Comparison of ENCODE assay signal across 23 mouse cellular contexts in the genomic region with DNA sequence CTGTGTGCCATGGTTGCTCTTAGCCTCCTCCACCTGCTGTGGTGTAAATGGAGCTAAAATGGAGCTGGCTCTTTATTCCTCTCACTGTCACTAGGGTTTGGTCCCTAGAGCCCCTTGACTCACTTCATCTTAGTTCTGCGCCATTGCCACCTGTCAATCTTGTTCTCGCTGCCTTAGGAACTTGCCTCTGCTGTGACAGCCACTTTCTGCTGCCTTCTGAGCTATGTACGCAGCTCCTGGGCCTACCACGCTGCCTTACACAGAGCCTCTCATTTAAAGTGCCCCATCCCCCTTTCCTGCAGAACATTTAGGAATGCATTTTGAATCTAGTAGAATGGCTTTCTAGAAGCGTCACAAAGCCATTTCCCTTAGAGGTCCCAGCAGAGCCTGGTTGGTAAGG. TPM values are rescaled to one million over a fixed set of nuclear protein-coding genes. Genes with fewer than 3 reads are reported as not detected.
A peak's percentile ranks its signal among the peaks of the same experiment; 100 is the strongest.
DNase-seq lines count a peak whose midpoint lies in the region; ATAC-seq lines count a peak whose summit lies in the region.
"Had no signal": no experiment of that assay in that cellular context is flagged by ENCODE, and none has a peak within 500 bp of the region (broad histone marks: within the 10 kb centered on the region; RNA-seq: fewer than 3 reads in every experiment).

No protein-coding gene starts in this region.

- DNase-seq in hindbrain, embryonic 10.5 days (ENCODE audit: low spot score): no peak
- no peak for DNase-seq in urinary bladder, postnatal 4 days (ENCODE audit: low spot score in 2 of 2)
- DNase-seq: adrenal gland, postnatal 10 days; B cell, adult 2 months; cerebellum, adult 11-12 months; cerebellum, adult 9-10 months; cerebellum, postnatal 25 days; gastrocnemius, postnatal 10 days; heart, adult 18-20 months; heart, postnatal 10 days; heart, postnatal 4 days had no signal

- H3K36me3 ChIP-seq in forebrain, embryonic 13.5 days (ENCODE audit: poor library complexity, severe bottlenecking): peaks cover 83% of the 10 kb centered on the region
- peaks cover 82% of the 10 kb centered on the region for H3K36me3 ChIP-seq in forebrain, embryonic 12.5 days (replicated peaks)
- no peaks in the 10 kb centered on the region for H3K36me3 ChIP-seq in hindbrain, embryonic 16.5 days (ENCODE audit: control insufficient read depth, insufficient read depth, low read length)
- H3K36me3 ChIP-seq in hindbrain, embryonic 10.5 days: peaks cover 98% of the 10 kb centered on the region
- no peaks in the 10 kb centered on the region for H3K36me3 ChIP-seq in midbrain, embryonic 16.5 days (ENCODE audit: control insufficient read depth, insufficient read depth, low read length)
- peaks cover 47% of the 10 kb centered on the region for H3K36me3 ChIP-seq in midbrain, embryonic 13.5 days

- H3K9ac ChIP-seq in forebrain, embryonic 13.5 days: no peak overlapping the region
- no peak overlapping the region for H3K9ac ChIP-seq in forebrain, embryonic 12.5 days
- no peak overlapping the region for H3K9ac ChIP-seq in hindbrain, embryonic 16.5 days (ENCODE audit: low read depth, low read length)
- peak overlapping the region; percentile 1; the same call in 1 of the 2 replicates for H3K9ac ChIP-seq in midbrain, embryonic 16.5 days (ENCODE audit: low read depth, low read length)
- no peak overlapping the region for H3K9ac ChIP-seq in midbrain, embryonic 13.5 days (replicated peaks)
- H3K9ac ChIP-seq: embryonic facial prominence, embryonic 12.5 days; intestine, embryonic 15.5 days had no signal

- 93% methylated on average over 5 of the region's 5 CpGs for WGBS in forebrain, embryonic 13.5 days
- WGBS in forebrain, embryonic 12.5 days: 84% methylated on average over 5 of the region's 5 CpGs
- WGBS in hindbrain, embryonic 16.5 days: 66% methylated on average over 5 of the region's 5 CpGs
- 89% methylated on average over 5 of the region's 5 CpGs for WGBS in hindbrain, embryonic 10.5 days
- WGBS in midbrain, embryonic 16.5 days: 76% methylated on average over 5 of the region's 5 CpGs
- WGBS in midbrain, embryonic 13.5 days: 84% methylated on average over 5 of the region's 5 CpGs

- no peaks in the 10 kb centered on the region for H3K9me3 ChIP-seq in forebrain, embryonic 13.5 days (replicated peaks)
- H3K9me3 ChIP-seq in forebrain, embryonic 12.5 days: no peaks in the 10 kb centered on the region
- no peaks in the 10 kb centered on the region for H3K9me3 ChIP-seq in hindbrain, embryonic 16.5 days (ENCODE audit: control insufficient read depth, low read length)
- no peaks in the 10 kb centered on the region for H3K9me3 ChIP-seq in hindbrain, embryonic 10.5 days
- no peaks in the 10 kb centered on the region for H3K9me3 ChIP-seq in midbrain, embryonic 16.5 days (replicated peaks; ENCODE audit: control insufficient read depth, low read length, poor library complexity, severe bottlenecking)
- H3K9me3 ChIP-seq in midbrain, embryonic 13.5 days: no peaks in the 10 kb centered on the region
- H3K9me3 ChIP-seq: embryonic facial prominence, embryonic 12.5 days; G1E; heart, embryonic 10.5 days; intestine, embryonic 15.5 days had no signal

- peak overlapping the region; percentile 40; the same call in 1 of the 2 replicates for H3K27ac ChIP-seq in forebrain, embryonic 13.5 days
- no peak overlapping the region for H3K27ac ChIP-seq in forebrain, embryonic 12.5 days
- no peak overlapping the region for H3K27ac ChIP-seq in hindbrain, embryonic 16.5 days (ENCODE audit: low read depth, low read length)
- no peak overlapping the region for H3K27ac ChIP-seq in hindbrain, embryonic 10.5 days
- no peak overlapping the region for H3K27ac ChIP-seq in midbrain, embryonic 16.5 days (ENCODE audit: low read length)
- no peak overlapping the region for H3K27ac ChIP-seq in midbrain, embryonic 13.5 days
- H3K27ac ChIP-seq: embryonic facial prominence, embryonic 12.5 days; heart, embryonic 10.5 days; intestine, embryonic 15.5 days had no signal

- ATAC-seq in forebrain, embryonic 13.5 days: no peak; the same call in 1 of the 2 replicates
- ATAC-seq in forebrain, embryonic 12.5 days (ENCODE audit: low FRiP score): no peak
- ATAC-seq in hindbrain, embryonic 16.5 days: peak; percentile 42
- ATAC-seq in midbrain, embryonic 16.5 days: no peak
- ATAC-seq in midbrain, embryonic 13.5 days: no peak
- ATAC-seq: CD4-positive, CD25-positive, alpha-beta regulatory T cell, adult 4 months; intestine, embryonic 15.5 days had no signal

- H3K4me1 ChIP-seq in forebrain, embryonic 13.5 days: no peaks in the 10 kb centered on the region
- no peaks in the 10 kb centered on the region for H3K4me1 ChIP-seq in forebrain, embryonic 12.5 days
- no peaks in the 10 kb centered on the region for H3K4me1 ChIP-seq in hindbrain, embryonic 16.5 days (ENCODE audit: control insufficient read depth, insufficient read depth, low read depth, low read length)
- no peaks in the 10 kb centered on the region for H3K4me1 ChIP-seq in hindbrain, embryonic 10.5 days (replicated peaks)
- no peaks in the 10 kb centered on the region for H3K4me1 ChIP-seq in midbrain, embryonic 16.5 days (ENCODE audit: control insufficient read depth, insufficient read depth, low read length)
- no peaks in the 10 kb centered on the region for H3K4me1 ChIP-seq in midbrain, embryonic 13.5 days (replicated peaks)
- H3K4me1 ChIP-seq: embryonic facial prominence, embryonic 12.5 days; intestine, embryonic 15.5 days had no signal

- no peak overlapping the region for H3K4me2 ChIP-seq in forebrain, embryonic 13.5 days
- no peak overlapping the region for H3K4me2 ChIP-seq in forebrain, embryonic 12.5 days
- H3K4me2 ChIP-seq in hindbrain, embryonic 16.5 days (ENCODE audit: low read length): no peak overlapping the region
- H3K4me2 ChIP-seq in midbrain, embryonic 16.5 days (ENCODE audit: low read length): no peak overlapping the region
- H3K4me2 ChIP-seq in midbrain, embryonic 13.5 days (replicated peaks): no peak overlapping the region
- H3K4me2 ChIP-seq: embryonic facial prominence, embryonic 12.5 days; intestine, embryonic 15.5 days had no signal

- H3K27me3 ChIP-seq in forebrain, embryonic 13.5 days: no peaks in the 10 kb centered on the region
- no peaks in the 10 kb centered on the region for H3K27me3 ChIP-seq in forebrain, embryonic 12.5 days
- no peaks in the 10 kb centered on the region for H3K27me3 ChIP-seq in hindbrain, embryonic 16.5 days (replicated peaks; ENCODE audit: control insufficient read depth, insufficient read depth, low read length)
- no peaks in the 10 kb centered on the region for H3K27me3 ChIP-seq in hindbrain, embryonic 10.5 days (ENCODE audit: insufficient read depth, poor library complexity, severe bottlenecking)
- no peaks in the 10 kb centered on the region for H3K27me3 ChIP-seq in midbrain, embryonic 16.5 days (ENCODE audit: control insufficient read depth, insufficient read depth, low read depth, low read length)
- no peaks in the 10 kb centered on the region for H3K27me3 ChIP-seq in midbrain, embryonic 13.5 days
- H3K27me3 ChIP-seq: embryonic facial prominence, embryonic 12.5 days; intestine, embryonic 15.5 days had no signal

- no peak overlapping the region for H3K4me3 ChIP-seq in forebrain, embryonic 13.5 days
- no peak overlapping the region for H3K4me3 ChIP-seq in forebrain, embryonic 12.5 days (replicated peaks)
- no peak overlapping the region for H3K4me3 ChIP-seq in hindbrain, embryonic 16.5 days (ENCODE audit: low read length)
- no peak overlapping the region for H3K4me3 ChIP-seq in hindbrain, embryonic 10.5 days
- no peak overlapping the region for H3K4me3 ChIP-seq in midbrain, embryonic 16.5 days (ENCODE audit: low read depth, low read length)
- H3K4me3 ChIP-seq in midbrain, embryonic 13.5 days (replicated peaks): no peak overlapping the region
- H3K4me3 ChIP-seq: embryonic facial prominence, embryonic 12.5 days; heart, embryonic 10.5 days; intestine, embryonic 15.5 days had no signal

RNA-seq across cellular contexts. Expression of gene Iqgap3, which starts 12.4 kb away (rescaled TPM):
- polyA plus RNA-seq in forebrain, embryonic 13.5 days (2015; fragmentation: Nextera tagmentation; extraction: Ambion mirVana): 13.8 and 15.3 TPM in 2 replicates
- polyA plus RNA-seq in forebrain, embryonic 12.5 days (2016; fragmentation: Nextera tagmentation; extraction: Ambion mirVana): 24.9 and 27.3 TPM in 2 replicates
- 2.8 and 3.8 TPM in 2 replicates for polyA plus RNA-seq in hindbrain, embryonic 16.5 days (2015; fragmentation: Nextera tagmentation; extraction: Ambion mirVana)
- polyA plus RNA-seq in hindbrain, embryonic 10.5 days (2016; fragmentation: Nextera tagmentation; extraction: Ambion mirVana): 19.5 and 24.3 TPM in 2 replicates
- polyA plus RNA-seq in midbrain, embryonic 16.5 days (2015; fragmentation: Nextera tagmentation; extraction: Ambion mirVana): 1.8 and 2.3 TPM in 2 replicates
- 6.2 and 6.6 TPM in 2 replicates for polyA plus RNA-seq in midbrain, embryonic 13.5 days (2015; fragmentation: Nextera tagmentation; extraction: Ambion mirVana)

RNA-seq across cellular contexts. Expression of gene Ttc24, which starts 16.0 kb away (rescaled TPM):
- polyA plus RNA-seq in forebrain, embryonic 13.5 days (2015; fragmentation: Nextera tagmentation; extraction: Ambion mirVana): not detected in 2 replicates
- 0.08 and 0.14 TPM in 2 replicates for polyA plus RNA-seq in forebrain, embryonic 12.5 days (2016; fragmentation: Nextera tagmentation; extraction: Ambion mirVana)
- polyA plus RNA-seq in hindbrain, embryonic 16.5 days (2015; fragmentation: Nextera tagmentation; extraction: Ambion mirVana): not detected in 2 replicates
- polyA plus RNA-seq in hindbrain, embryonic 10.5 days (2016; fragmentation: Nextera tagmentation; extraction: Ambion mirVana): 0.09 TPM in 1 of 2 replicates, not detected in the other
- polyA plus RNA-seq in midbrain, embryonic 16.5 days (2015; fragmentation: Nextera tagmentation; extraction: Ambion mirVana): not detected in 2 replicates
- polyA plus RNA-seq in midbrain, embryonic 13.5 days (2015; fragmentation: Nextera tagmentation; extraction: Ambion mirVana): not detected in 2 replicates
- polyA plus RNA-seq: CD4-positive, CD25-positive, alpha-beta regulatory T cell, adult 4 months; cortical plate, adult 2 months; G1E; heart, embryonic 14.5 days; intestine, embryonic 15.5 days had no signal

RNA-seq across cellular contexts. Expression of gene Naxe, which starts 35.8 kb away (rescaled TPM):
- 154 and 157 TPM in 2 replicates for polyA plus RNA-seq in forebrain, embryonic 13.5 days (2015; fragmentation: Nextera tagmentation; extraction: Ambion mirVana)
- polyA plus RNA-seq in forebrain, embryonic 12.5 days (2016; fragmentation: Nextera tagmentation; extraction: Ambion mirVana): 121 and 132 TPM in 2 replicates
- polyA plus RNA-seq in hindbrain, embryonic 16.5 days (2015; fragmentation: Nextera tagmentation; extraction: Ambion mirVana): 158 and 170 TPM in 2 replicates
- polyA plus RNA-seq in hindbrain, embryonic 10.5 days (2016; fragmentation: Nextera tagmentation; extraction: Ambion mirVana): 125 and 142 TPM in 2 replicates
- polyA plus RNA-seq in midbrain, embryonic 16.5 days (2015; fragmentation: Nextera tagmentation; extraction: Ambion mirVana): 148 and 166 TPM in 2 replicates
- 154 and 157 TPM in 2 replicates for polyA plus RNA-seq in midbrain, embryonic 13.5 days (2015; fragmentation: Nextera tagmentation; extraction: Ambion mirVana)

RNA-seq across cellular contexts. Expression of gene Mef2d, which starts 48.0 kb away (rescaled TPM):
- polyA plus RNA-seq in forebrain, embryonic 13.5 days (2015; fragmentation: Nextera tagmentation; extraction: Ambion mirVana): 15.0 and 16.5 TPM in 2 replicates
- polyA plus RNA-seq in forebrain, embryonic 12.5 days (2016; fragmentation: Nextera tagmentation; extraction: Ambion mirVana): 17.7 and 20.3 TPM in 2 replicates
- polyA plus RNA-seq in hindbrain, embryonic 16.5 days (2015; fragmentation: Nextera tagmentation; extraction: Ambion mirVana): 16.4 and 24.1 TPM in 2 replicates
- polyA plus RNA-seq in hindbrain, embryonic 10.5 days (2016; fragmentation: Nextera tagmentation; extraction: Ambion mirVana): 10.2 and 15.1 TPM in 2 replicates
- polyA plus RNA-seq in midbrain, embryonic 16.5 days (2015; fragmentation: Nextera tagmentation; extraction: Ambion mirVana): 21.6 and 22.5 TPM in 2 replicates
- polyA plus RNA-seq in midbrain, embryonic 13.5 days (2015; fragmentation: Nextera tagmentation; extraction: Ambion mirVana): 15.1 and 16.9 TPM in 2 replicates

RNA-seq across cellular contexts. Expression of gene Gpatch4, which starts 51.2 kb away (rescaled TPM):
- 29.7 and 30.7 TPM in 2 replicates for polyA plus RNA-seq in forebrain, embryonic 13.5 days (2015; fragmentation: Nextera tagmentation; extraction: Ambion mirVana)
- 31.4 and 32.0 TPM in 2 replicates for polyA plus RNA-seq in forebrain, embryonic 12.5 days (2016; fragmentation: Nextera tagmentation; extraction: Ambion mirVana)
- 34.9 and 35.8 TPM in 2 replicates for polyA plus RNA-seq in hindbrain, embryonic 16.5 days (2015; fragmentation: Nextera tagmentation; extraction: Ambion mirVana)
- 34.2 and 49.2 TPM in 2 replicates for polyA plus RNA-seq in hindbrain, embryonic 10.5 days (2016; fragmentation: Nextera tagmentation; extraction: Ambion mirVana)
- 30.4 and 35.9 TPM in 2 replicates for polyA plus RNA-seq in midbrain, embryonic 16.5 days (2015; fragmentation: Nextera tagmentation; extraction: Ambion mirVana)
- 28.1 and 28.3 TPM in 2 replicates for polyA plus RNA-seq in midbrain, embryonic 13.5 days (2015; fragmentation: Nextera tagmentation; extraction: Ambion mirVana)
